Mouse (Mus musculus) heart, embryonic 12.5 days (tissue): ENCODE measurements around the gene Dnajc1. TPM values are rescaled to one million over a fixed set of nuclear protein-coding genes. Genes with fewer than 3 reads are reported as not detected.

ENCODE experiments used
- ATAC-seq: fragments of 200-750 bp; cut with Nextera tagmentation; 2 replicates; pipeline ENCODE4 v1.8.0; 2017; ENCODE audit warnings: moderate TSS enrichment, moderate library complexity; ENCODE audit not compliant: insufficient number of reproducible peaks, low FRiP score
- H3K27ac ChIP-seq: fragments of 300-500 bp; sonication (generic); 2 replicates; pipeline ENCODE4 v1.5.1; 2016; ENCODE audit warnings: mild to moderate bottlenecking, moderate library complexity; ENCODE audit not compliant: poor library complexity, severe bottlenecking
- H3K27me3 ChIP-seq: fragments of 300-500 bp; sonication (generic); replicated peaks from 2 replicates; pipeline ENCODE4 v1.6.1; 2016; ENCODE audit warnings: mild to moderate bottlenecking, moderate library complexity
- H3K36me3 ChIP-seq: fragments of 300-500 bp; sonication (generic); 2 replicates; pipeline ENCODE4 v1.6.1; 2016; ENCODE audit warnings: mild to moderate bottlenecking, moderate library complexity
- H3K4me1 ChIP-seq: fragments of 300-500 bp; sonication (generic); replicated peaks from 2 replicates; pipeline ENCODE4 v1.6.1; 2016; ENCODE audit warnings: mild to moderate bottlenecking
- H3K4me2 ChIP-seq: fragments of 300-500 bp; sonication (generic); 2 replicates; pipeline ENCODE4 v1.6.1; 2016; ENCODE audit warnings: mild to moderate bottlenecking, moderate library complexity
- H3K4me3 ChIP-seq: fragments of 300-500 bp; sonication (generic); 2 replicates; pipeline ENCODE4 v1.5.1; 2016; ENCODE audit warnings: mild to moderate bottlenecking
- H3K9ac ChIP-seq: fragments of 300-500 bp; sonication (generic); 2 replicates; pipeline ENCODE4 v1.6.1; 2016; ENCODE audit warnings: mild to moderate bottlenecking, moderate library complexity
- H3K9me3 ChIP-seq: fragments of 300-500 bp; sonication (generic); replicated peaks from 2 replicates; pipeline ENCODE4 v1.6.1; 2016; ENCODE audit warnings: mild to moderate bottlenecking, moderate library complexity
- WGBS: fragments of 180-500 bp; shearing (Covaris S2); methylation state at CpG from one replicate; pipeline ENCODE4 v1.1.7; 2016; 5-methylcytosine and 5-hydroxymethylcytosine counted together
- polyA plus RNA-seq: library from polyadenylated mRNA; unstranded; fragments of >200 nt; fragmentation: Nextera tagmentation; extraction: Ambion mirVana; gene quantifications from 2 replicates; pipeline ENCODE4 v1.2.1, GENCODE M21; 2016

The Dnajc1 gene
- polyA plus RNA-seq, 1 experiment from 2014 or later: 25.2 TPM

GRCm38 (mm10) chr2:18364402-18364801 lies 28.2 kb downstream of the Dnajc1 start:
- H3K4me1 ChIP-seq: no peaks in the 10 kb centered on the region
- 92% methylated on average over 1 of the region's 1 CpGs for WGBS
- no peak for ATAC-seq
- H3K27me3 ChIP-seq: no peaks in the 10 kb centered on the region
- H3K36me3 ChIP-seq: peaks cover 9% of the 10 kb centered on the region; the same call in 1 of the 2 replicates
- no peak overlapping the region for H3K27ac ChIP-seq
- no peak overlapping the region for H3K9ac ChIP-seq
- H3K4me2 ChIP-seq: no peak overlapping the region
- no peak overlapping the region for H3K4me3 ChIP-seq
- H3K9me3 ChIP-seq: peaks cover 3% of the 10 kb centered on the region; the same call in 1 of the 2 replicates

DNA sequence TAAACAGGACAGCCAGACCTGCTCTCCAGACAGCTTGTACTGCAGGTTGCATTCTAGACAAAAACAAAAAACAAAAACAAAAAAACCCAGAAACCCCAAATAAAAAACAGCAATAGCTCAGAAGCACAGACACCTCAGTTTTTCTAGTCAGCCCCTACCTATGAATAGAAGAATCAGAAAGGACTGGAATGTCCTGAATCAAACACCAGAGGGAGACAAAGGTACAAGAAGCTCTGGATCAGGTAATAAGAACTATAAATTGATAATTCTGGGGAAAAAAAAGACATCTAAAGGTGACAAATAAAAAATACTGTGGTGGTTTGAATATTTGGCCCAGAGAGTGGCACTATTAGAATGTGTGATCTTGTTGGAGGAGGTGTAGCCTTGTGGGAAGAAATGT lies 37.3 kb downstream of the Dnajc1 start:
- no peak overlapping the region for H3K9ac ChIP-seq
- H3K4me3 ChIP-seq: no peak overlapping the region
- H3K27me3 ChIP-seq: no peaks in the 10 kb centered on the region
- ATAC-seq: no peak
- no peak overlapping the region for H3K4me2 ChIP-seq
- H3K36me3 ChIP-seq: peaks cover 7% of the 10 kb centered on the region; the same call in 1 of the 2 replicates
- H3K27ac ChIP-seq: no peak overlapping the region
- H3K4me1 ChIP-seq: no peaks in the 10 kb centered on the region
- H3K9me3 ChIP-seq: peaks cover 9% of the 10 kb centered on the region; the same call in 1 of the 2 replicates

GRCm38 (mm10) chr2:18352620-18353019 lies 40.0 kb downstream of the Dnajc1 start:
- Histone ChIP-seq H3K9me3 (peaks cover 9% of the 10 kb centered on the region; the same call in 1 of the 2 replicates), H3K9ac (no peak overlapping the region), H3K4me1 (no peaks in the 10 kb centered on the region), H3K36me3 (peaks cover 7% of the 10 kb centered on the region; the same call in 1 of the 2 replicates), H3K4me2 (no peak overlapping the region), H3K27ac (no peak overlapping the region), H3K27me3 (no peaks in the 10 kb centered on the region), H3K4me3 (no peak overlapping the region)
- 83% methylated on average over 2 of the region's 2 CpGs for WGBS
- ATAC-seq: no peak

GRCm38 (mm10) chr2:18343464-18343863 lies 49.2 kb downstream of the Dnajc1 start:
- no peak overlapping the region for H3K9ac ChIP-seq
- no peaks in the 10 kb centered on the region for H3K36me3 ChIP-seq
- 71% methylated on average over 2 of the region's 2 CpGs for WGBS
- H3K27me3 ChIP-seq: no peaks in the 10 kb centered on the region
- H3K27ac ChIP-seq: no peak overlapping the region
- ATAC-seq: no peak
- H3K4me1 ChIP-seq: no peaks in the 10 kb centered on the region
- no peak overlapping the region for H3K4me2 ChIP-seq
- no peaks in the 10 kb centered on the region for H3K9me3 ChIP-seq
- H3K4me3 ChIP-seq: no peak overlapping the region

GRCm38 (mm10) chr2:18318671-18319070 lies 74.0 kb downstream of the Dnajc1 start:
- Histone ChIP-seq H3K9me3 (peaks cover 20% of the 10 kb centered on the region), H3K27me3 (no peaks in the 10 kb centered on the region), H3K4me3 (no peak overlapping the region), H3K36me3 (peaks cover 7% of the 10 kb centered on the region; the same call in 1 of the 2 replicates), H3K27ac (no peak overlapping the region), H3K4me1 (0 out of 2 replicates have a peak, but pooled peaks cover 2% of the 10 kb centered on the region), H3K4me2 (no peak overlapping the region), H3K9ac (no peak overlapping the region)
- WGBS: 86% methylated on average over 2 of the region's 2 CpGs
- no peak for ATAC-seq

- 0 out of 2 replicates have a peak, but pooled peaks cover 2% of the 10 kb centered on the region for H3K4me1 ChIP-seq
- no peak overlapping the region for H3K4me3 ChIP-seq
- no peaks in the 10 kb centered on the region for H3K27me3 ChIP-seq
- H3K9me3 ChIP-seq: peaks cover 18% of the 10 kb centered on the region
- no peak overlapping the region for H3K4me2 ChIP-seq
- ATAC-seq: no peak
- no peak overlapping the region for H3K27ac ChIP-seq
- H3K36me3 ChIP-seq: peaks cover 5% of the 10 kb centered on the region; the same call in 1 of the 2 replicates
- WGBS: 81% methylated on average over 7 of the region's 7 CpGs
- H3K9ac ChIP-seq: no peak overlapping the region
These were observed 74.9 kb downstream of the Dnajc1 start for GRCm38 (mm10) chr2:18317503-18318281.

- Histone ChIP-seq H3K4me2 (no peak overlapping the region), H3K4me3 (no peak overlapping the region), H3K27me3 (no peaks in the 10 kb centered on the region), H3K9ac (no peak overlapping the region), H3K4me1 (0 out of 2 replicates have a peak, but pooled peaks cover 2% of the 10 kb centered on the region), H3K36me3 (no peaks in the 10 kb centered on the region), H3K9me3 (peaks cover 11% of the 10 kb centered on the region), H3K27ac (no peak overlapping the region)
- ATAC-seq: no peak
- 71% methylated on average over 2 of the region's 2 CpGs for WGBS
These were observed 75.7 kb downstream of the Dnajc1 start for GRCm38 (mm10) chr2:18316909-18317308.

GRCm38 (mm10) chr2:18310261-18311104 lies 82.1 kb downstream of the Dnajc1 start:
- no peak overlapping the region for H3K27ac ChIP-seq
- WGBS: 90% methylated on average over 4 of the region's 4 CpGs
- no peaks in the 10 kb centered on the region for H3K36me3 ChIP-seq
- 0 out of 2 replicates have a peak, but pooled peaks cover under 1% of the 10 kb centered on the region for H3K4me1 ChIP-seq
- H3K4me2 ChIP-seq: no peak overlapping the region
- no peaks in the 10 kb centered on the region for H3K27me3 ChIP-seq
- ATAC-seq: no peak
- no peak overlapping the region for H3K4me3 ChIP-seq
- no peaks in the 10 kb centered on the region for H3K9me3 ChIP-seq
- H3K9ac ChIP-seq: no peak overlapping the region

- WGBS: 86% methylated on average over 7 of the region's 7 CpGs
- no peaks in the 10 kb centered on the region for H3K9me3 ChIP-seq
- H3K4me2 ChIP-seq: no peak overlapping the region
- no peak overlapping the region for H3K9ac ChIP-seq
- H3K27ac ChIP-seq: no peak overlapping the region
- no peaks in the 10 kb centered on the region for H3K36me3 ChIP-seq
- no peak for ATAC-seq
- no peaks in the 10 kb centered on the region for H3K27me3 ChIP-seq
- H3K4me3 ChIP-seq: no peak overlapping the region
- no peaks in the 10 kb centered on the region for H3K4me1 ChIP-seq
These were observed 85.0 kb downstream of the Dnajc1 start for GRCm38 (mm10) chr2:18307440-18308305.

GRCm38 (mm10) chr2:18300949-18301348 lies 91.7 kb downstream of the Dnajc1 start:
- Histone ChIP-seq H3K36me3 (peaks cover 10% of the 10 kb centered on the region), H3K27ac (no peak overlapping the region), H3K9ac (no peak overlapping the region), H3K4me1 (no peaks in the 10 kb centered on the region), H3K4me3 (no peak overlapping the region), H3K27me3 (no peaks in the 10 kb centered on the region), H3K4me2 (no peak overlapping the region), H3K9me3 (no peaks in the 10 kb centered on the region)
- ATAC-seq: no peak
- WGBS: 76% methylated on average over 3 of the region's 3 CpGs
